Mouse (Mus musculus): ENCODE measurements around the gene C77080.

Gene C77080

GRCm38 (mm10) chr4:129236236-129236813, 24.9 kb downstream of the C77080 start:
- no peak for DNase-seq

- no peak for DNase-seq
Observed at GRCm38 (mm10) chr4:129235147-129235546, 26.1 kb downstream of the C77080 start.

GRCm38 (mm10) chr4:129234488-129234887, 26.7 kb downstream of the C77080 start:
- peak; percentile 39 for DNase-seq

DNA sequence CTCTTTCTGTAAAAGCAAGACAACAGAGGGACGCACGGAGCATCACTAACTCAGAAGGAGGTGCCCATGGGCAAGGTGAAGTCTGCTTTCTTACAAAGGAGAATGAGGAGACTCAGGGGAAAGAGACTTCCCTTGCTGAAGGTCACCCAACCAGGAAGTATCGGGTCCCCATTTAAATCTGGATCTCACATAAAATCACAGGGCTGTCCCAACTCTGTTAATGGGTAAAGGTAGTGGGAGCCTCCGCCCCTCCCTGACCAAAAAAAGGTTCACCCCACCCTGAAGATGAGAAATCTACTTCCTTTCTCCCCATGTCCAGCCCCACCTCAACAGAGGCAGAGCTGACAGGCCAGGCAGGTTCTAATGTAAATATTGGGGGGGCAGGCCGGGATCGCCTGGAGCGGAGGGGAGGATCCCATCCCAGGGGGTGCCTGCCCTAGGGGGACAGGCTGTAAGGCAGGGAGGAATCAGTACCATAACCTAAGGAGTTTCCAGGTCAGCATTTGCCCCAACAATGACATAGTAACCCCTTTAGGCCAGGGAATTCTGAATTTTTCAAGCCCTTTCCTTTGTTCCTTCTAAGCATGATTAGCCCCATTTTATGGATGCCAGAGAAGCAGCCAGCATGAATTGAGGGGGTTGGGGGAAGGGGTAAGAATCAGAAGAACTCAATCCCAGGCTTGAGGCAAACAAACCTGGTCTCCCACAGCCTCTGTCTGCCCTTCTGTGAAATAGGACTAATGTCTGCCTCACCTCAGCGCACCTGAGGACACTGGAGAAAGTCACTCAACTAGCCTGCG, 28.4 kb downstream of the C77080 start:
- DNase-seq = no peak

- peak; percentile 78 for DNase-seq
Observed at GRCm38 (mm10) chr4:129231594-129232450, 29.4 kb downstream of the C77080 start.

GRCm38 (mm10) chr4:129230926-129231325, 30.3 kb downstream of the C77080 start:
- DNase-seq = no peak

DNA sequence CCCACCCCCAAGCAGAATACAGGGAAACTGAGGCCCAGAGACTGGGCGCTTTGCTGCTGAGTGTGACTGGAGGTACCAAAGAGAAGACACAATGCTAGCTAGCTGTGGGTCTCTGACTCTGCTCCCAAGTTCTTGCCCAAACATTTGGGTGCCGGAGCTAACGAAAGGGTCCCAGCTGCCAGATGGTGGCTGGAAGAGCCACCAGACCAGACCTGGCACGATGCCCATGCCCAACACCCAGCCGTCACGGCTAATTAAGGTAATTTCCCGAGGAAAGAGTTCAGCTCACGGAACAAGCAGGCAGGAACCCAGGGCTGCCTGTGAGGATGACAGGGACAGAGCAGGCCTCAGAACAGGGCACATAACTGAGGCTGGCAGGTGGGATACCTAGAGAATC, 33.2 kb downstream of the C77080 start:
- no peak for DNase-seq

- no peak for DNase-seq
Observed at GRCm38 (mm10) chr4:129227170-129227984, 33.8 kb downstream of the C77080 start.

- DNase-seq = no peak
Observed at GRCm38 (mm10) chr4:129226441-129226963, 34.7 kb downstream of the C77080 start.

GRCm38 (mm10) chr4:129225315-129225714, 35.9 kb downstream of the C77080 start:
- no peak for DNase-seq

DNA sequence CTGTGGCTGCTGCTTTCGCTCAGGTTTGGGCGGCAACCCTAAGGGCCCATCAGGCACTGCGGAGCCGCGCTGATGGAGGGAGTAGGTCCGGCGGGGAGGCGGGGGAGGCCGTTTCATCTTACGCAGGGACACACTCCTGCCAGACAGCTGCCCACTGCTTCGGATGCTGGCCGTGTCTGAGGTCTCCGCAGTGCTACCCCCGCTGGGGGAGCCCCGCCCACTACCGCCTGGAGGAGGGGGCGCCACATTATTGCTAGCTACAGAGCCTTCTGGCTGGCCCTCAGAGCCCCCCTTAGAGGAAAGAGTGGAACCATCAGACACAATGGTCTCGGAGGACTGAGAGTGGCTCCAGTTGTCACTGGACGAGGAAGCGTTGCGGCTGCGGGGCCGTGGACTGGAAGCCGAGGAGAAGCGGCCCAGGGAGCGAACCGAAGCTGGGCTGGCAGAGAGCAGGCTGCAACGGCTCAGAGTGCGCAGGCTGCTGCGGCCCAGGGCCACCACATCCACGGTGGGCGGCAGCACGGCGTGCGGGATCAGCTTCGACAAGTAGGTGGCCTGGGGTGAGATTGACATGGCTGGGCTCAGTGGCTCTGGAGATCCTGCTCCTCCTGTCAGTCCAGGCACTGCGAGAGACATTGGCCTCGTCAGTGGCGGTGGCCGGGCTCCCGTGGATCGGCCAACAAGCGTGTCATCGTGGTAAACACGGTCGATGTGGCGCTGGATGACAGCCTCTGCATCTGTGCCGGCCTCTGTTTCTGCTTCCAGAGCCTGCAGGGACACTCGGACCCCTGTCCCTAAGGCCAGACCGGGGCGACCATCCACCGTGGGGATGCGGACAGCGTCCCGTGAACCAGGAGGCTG, 37.6 kb downstream of the C77080 start:
- peak; percentile 34 for DNase-seq

- DNase-seq = peak; percentile 42
Observed at GRCm38 (mm10) chr4:129222019-129222925, 38.9 kb downstream of the C77080 start.

GRCm38 (mm10) chr4:129221097-129222010, 39.9 kb downstream of the C77080 start:
- DNase-seq = no peak

DNA sequence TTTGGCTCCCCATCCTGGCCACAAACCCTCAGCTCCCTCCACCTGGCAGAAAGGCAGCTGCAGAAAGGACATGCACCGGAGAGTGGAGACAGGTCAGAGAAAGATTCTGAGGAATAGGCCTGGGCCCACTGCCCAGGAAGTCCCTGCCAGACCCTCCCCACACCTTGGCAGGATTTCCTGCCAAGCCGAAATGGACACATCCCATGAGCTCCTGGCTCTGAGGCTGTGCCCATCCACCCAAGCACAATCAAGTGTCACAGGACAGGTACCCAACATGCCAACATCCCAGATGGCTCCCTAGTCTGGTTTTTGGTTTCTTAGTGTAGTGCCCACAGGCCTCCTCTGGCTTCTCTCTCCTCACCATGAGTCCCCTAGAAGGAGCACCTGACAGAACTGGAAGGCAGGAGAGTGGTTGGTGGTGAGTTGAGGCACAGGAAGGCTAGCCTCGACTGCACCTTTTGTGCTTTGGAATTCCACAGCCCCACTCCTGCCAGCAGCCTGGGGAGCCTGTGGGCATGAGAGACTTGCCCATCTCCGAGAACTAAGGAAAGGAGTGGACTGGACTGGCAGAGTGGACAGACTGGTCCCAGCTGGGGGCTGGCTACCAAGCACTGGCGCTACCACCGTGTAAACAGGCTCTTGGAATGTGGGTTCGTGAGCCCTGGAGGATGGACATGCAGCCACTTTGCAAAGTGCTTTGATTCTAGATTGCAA, 40.7 kb downstream of the C77080 start:
- DNase-seq = no peak

- DNase-seq = no peak
Observed at GRCm38 (mm10) chr4:129219198-129219597, 42.0 kb downstream of the C77080 start.

DNA sequence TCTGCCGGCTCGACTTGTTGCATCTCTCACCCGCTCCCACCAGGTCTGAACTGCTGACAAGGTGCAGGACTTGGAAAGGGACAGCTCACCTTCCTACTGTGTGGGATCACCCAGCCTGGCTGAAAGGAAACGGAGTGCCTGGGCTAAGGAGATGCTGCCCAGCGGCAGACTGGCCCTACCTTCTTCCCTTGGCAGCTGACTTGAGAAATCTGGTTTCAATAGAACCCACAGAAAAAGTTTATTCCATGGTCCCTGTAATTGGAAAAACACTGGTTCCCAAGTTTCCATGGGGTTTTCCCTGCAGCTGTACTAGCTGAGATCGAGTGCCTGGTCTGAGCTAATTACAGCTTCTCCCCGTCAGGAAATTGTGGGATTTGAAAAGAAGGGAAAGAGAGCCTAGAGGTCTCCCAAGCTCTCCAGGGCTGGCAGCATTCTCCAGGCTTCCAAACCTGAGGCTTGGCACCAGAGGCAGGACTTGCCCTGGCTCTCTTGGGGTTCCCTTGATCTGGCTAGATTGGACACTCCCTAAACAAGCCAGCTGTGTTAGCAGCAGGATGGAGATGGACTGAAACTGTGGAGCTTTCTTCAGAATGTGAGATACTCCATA, 42.5 kb downstream of the C77080 start:
- no peak for DNase-seq

DNA sequence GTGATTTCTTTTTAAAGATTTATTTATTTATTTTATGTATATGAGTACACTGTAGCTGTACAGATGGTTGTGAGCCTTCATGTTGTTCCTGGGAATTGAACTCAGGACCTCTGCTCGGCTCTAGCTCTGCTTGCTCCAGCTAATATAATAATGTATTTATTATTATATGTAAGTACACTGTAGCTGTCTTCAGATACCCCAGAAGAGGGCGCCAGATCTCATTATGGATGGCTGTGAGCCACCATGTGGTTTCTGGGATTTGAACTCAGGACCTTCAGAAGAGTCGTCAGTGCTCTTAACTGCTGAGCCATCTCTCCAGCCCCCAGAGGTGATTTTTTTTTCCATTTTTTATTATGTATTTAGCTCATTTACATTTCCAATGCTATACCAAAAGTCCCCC, 48.7 kb downstream of the C77080 start:
- DNase-seq = peak; percentile 40

DNA sequence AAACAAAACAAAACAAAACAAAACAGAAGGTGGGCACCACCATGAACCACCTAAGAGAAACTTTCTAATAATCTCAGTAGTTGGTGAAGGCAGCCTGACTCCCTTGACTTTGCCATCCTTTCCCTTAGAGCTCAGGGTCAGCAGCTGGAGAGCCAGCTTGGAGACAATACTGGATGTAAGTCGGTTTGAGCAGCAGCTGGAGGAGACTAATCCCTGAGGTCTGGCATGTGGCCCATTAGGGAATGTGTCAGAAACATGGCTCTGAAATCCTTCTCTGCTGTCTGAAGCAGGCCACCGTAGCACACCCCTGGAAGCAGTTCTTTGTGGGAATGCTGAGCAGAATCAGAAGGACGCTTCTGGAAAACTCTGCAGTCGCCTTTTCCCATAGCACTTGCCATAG, 49.7 kb downstream of the C77080 start:
- peak; percentile 83 for DNase-seq

All from lung, postnatal 10 days (tissue).